Mouse (Mus musculus): ENCODE measurements at regions not wholly inside any gene's neighbourhood (a gene's known extent, or its start where the extent isn't known, plus 50 kb on each side); places are given as distances from the start of the nearest gene placed in this dataset.

GRCm38 (mm10) chr2:30713535-30713934 lies 89.9 kb downstream of the 1700001O22Rik start:
- TF ChIP-seq POLR2A (IDR thresholded peaks at IDR 0.05; ENCODE audit: borderline replicate concordance, insufficient read depth, low read length) (no peak), CTCF (IDR thresholded peaks at IDR 0.05; ENCODE audit: borderline replicate concordance, insufficient read depth, low read depth, low read length) (no peak)
